Mouse (Mus musculus): ENCODE results near the gene Erich2. TPM values are rescaled to one million over a fixed set of nuclear protein-coding genes. Genes with fewer than 3 reads are reported as not detected.
A peak's percentile ranks its signal among the peaks of the same experiment; 100 is the strongest.

Gene Erich2
- total and polyA plus RNA-seq, 3 experiments, result 1.0 TPM; not detected in 2

GRCm38 (mm10) chr2:70551446-70551845, 42.8 kb downstream of the Erich2 start:
- DNase-seq, result no peak
- no peaks in the 10 kb centered on the region; the same call in 1 of the 2 replicates for H3K27me3 ChIP-seq (ENCODE audit: control insufficient read depth, insufficient read depth, low read length)
- H3K36me3 ChIP-seq (ENCODE audit: control insufficient read depth, insufficient read depth, low read length), result no peaks in the 10 kb centered on the region
- WGBS, result 74% methylated on average over 2 of the region's 2 CpGs
- TF ChIP-seq EP300 (IDR thresholded peaks at IDR 0.05; ENCODE audit: insufficient read depth, low read depth, low read length) (no peak), CTCF (IDR thresholded peaks at IDR 0.05) (no peak), POLR2A (IDR thresholded peaks at IDR 0.05; ENCODE audit: insufficient read depth, low read depth, low read length) (no peak)
- no peak overlapping the region for H3K9ac ChIP-seq (ENCODE audit: low read depth, low read length)
- H3K27ac ChIP-seq, result no peak overlapping the region
- no peak overlapping the region for H3K4me3 ChIP-seq
- H3K79me2 ChIP-seq (replicated peaks; ENCODE audit: control insufficient read depth, insufficient read depth, low read length), result no peaks in the 10 kb centered on the region
- intact Hi-C loops (cut with DNase I), result loop anchor here (10.0 kb wide), 1 partner anchor 277 kb away; no protein-coding TSS in a partner anchor
- H3K4me1 ChIP-seq (ENCODE audit: control insufficient read depth, insufficient read depth, low read length), result no peaks in the 10 kb centered on the region

- intact Hi-C loops (cut with DNase I), result loop anchor here (10.0 kb wide), 1 partner anchor 277 kb away; no protein-coding TSS in a partner anchor
- TF ChIP-seq CTCF (IDR thresholded peaks at IDR 0.05) (no peak), EP300 (IDR thresholded peaks at IDR 0.05; ENCODE audit: insufficient read depth, low read depth, low read length) (no peak), POLR2A (IDR thresholded peaks at IDR 0.05; ENCODE audit: insufficient read depth, low read depth, low read length) (no peak)
- no peaks in the 10 kb centered on the region for H3K36me3 ChIP-seq (ENCODE audit: control insufficient read depth, insufficient read depth, low read length)
- WGBS, result 71% methylated on average over 15 of the region's 15 CpGs
- no peaks in the 10 kb centered on the region; the same call in 1 of the 2 replicates for H3K27me3 ChIP-seq (ENCODE audit: control insufficient read depth, insufficient read depth, low read length)
- H3K27ac ChIP-seq, result no peak overlapping the region
- H3K4me1 ChIP-seq (ENCODE audit: control insufficient read depth, insufficient read depth, low read length), result no peaks in the 10 kb centered on the region
- no peak overlapping the region for H3K4me3 ChIP-seq
- no peak overlapping the region for H3K9ac ChIP-seq (ENCODE audit: low read depth, low read length)
- DNase-seq, result no peak
- H3K79me2 ChIP-seq (replicated peaks; ENCODE audit: control insufficient read depth, insufficient read depth, low read length), result no peaks in the 10 kb centered on the region
These were observed 43.5 kb downstream of the Erich2 start for GRCm38 (mm10) chr2:70552067-70552598.

- H3K4me3 ChIP-seq, result no peak within 1 kb of the TSS
- no peaks in the 10 kb centered on the region for H3K79me2 ChIP-seq (replicated peaks; ENCODE audit: control insufficient read depth, insufficient read depth, low read length)
- no peak for TF ChIP-seq POLR2A (IDR thresholded peaks at IDR 0.05; ENCODE audit: insufficient read depth, low read depth, low read length)
- TF ChIP-seq CTCF (IDR thresholded peaks at IDR 0.05), result no peak
- TF ChIP-seq EP300 (IDR thresholded peaks at IDR 0.05; ENCODE audit: insufficient read depth, low read depth, low read length), result no peak
- DNase-seq, result no peak
- H3K27me3 ChIP-seq (ENCODE audit: control insufficient read depth, insufficient read depth, low read length), result no peaks in the 10 kb centered on the region; the same call in 1 of the 2 replicates
- H3K27ac ChIP-seq, result no peak within 1 kb of the TSS
- H3K36me3 ChIP-seq (ENCODE audit: control insufficient read depth, insufficient read depth, low read length), result no peaks in the 10 kb centered on the region
- intact Hi-C loops (cut with DNase I), result loop anchor here (10.0 kb wide), 1 partner anchor 278 kb away; no protein-coding TSS in a partner anchor
- no peak within 1 kb of the TSS for H3K9ac ChIP-seq (ENCODE audit: low read depth, low read length)
- no peaks in the 10 kb centered on the region for H3K4me1 ChIP-seq (ENCODE audit: control insufficient read depth, insufficient read depth, low read length)
- WGBS, result 40% methylated on average over 4 of the region's 4 CpGs
These were observed 44.2 kb downstream of the Erich2 start, which contains the start of gene Gad1 for GRCm38 (mm10) chr2:70552772-70553171. TSS of gene Gad1 (plus strand) at chr2:70553072.

GRCm38 (mm10) chr2:70553826-70554225, 45.2 kb downstream of the Erich2 start:
- Histone ChIP-seq H3K4me3 (no peak overlapping the region), H3K4me1 (ENCODE audit: control insufficient read depth, insufficient read depth, low read length) (no peaks in the 10 kb centered on the region), H3K79me2 (replicated peaks; ENCODE audit: control insufficient read depth, insufficient read depth, low read length) (no peaks in the 10 kb centered on the region), H3K27me3 (ENCODE audit: control insufficient read depth, insufficient read depth, low read length) (no peaks in the 10 kb centered on the region; the same call in 1 of the 2 replicates), H3K36me3 (ENCODE audit: control insufficient read depth, insufficient read depth, low read length) (no peaks in the 10 kb centered on the region), H3K27ac (no peak overlapping the region), H3K9ac (ENCODE audit: low read depth, low read length) (no peak overlapping the region)
- 77% methylated on average over 3 of the region's 3 CpGs for WGBS
- no peak for DNase-seq
- intact Hi-C loops (cut with DNase I), result loop anchor here (10.0 kb wide), 1 partner anchor 279 kb away; no protein-coding TSS in a partner anchor
- TF ChIP-seq EP300 (IDR thresholded peaks at IDR 0.05; ENCODE audit: insufficient read depth, low read depth, low read length), result no peak
- 0 out of 2 replicates have a peak, but pooled peaks have one; percentile 7 for TF ChIP-seq CTCF (IDR thresholded peaks at IDR 0.05)
- TF ChIP-seq POLR2A (IDR thresholded peaks at IDR 0.05; ENCODE audit: insufficient read depth, low read depth, low read length), result no peak

GRCm38 (mm10) chr2:70558112-70558842, 49.7 kb downstream of the Erich2 start:
- TF ChIP-seq CTCF (IDR thresholded peaks at IDR 0.05) (peak; percentile 84), POLR2A (IDR thresholded peaks at IDR 0.05; ENCODE audit: insufficient read depth, low read depth, low read length) (no peak), EP300 (IDR thresholded peaks at IDR 0.05; ENCODE audit: insufficient read depth, low read depth, low read length) (no peak)
- 9% methylated on average over 17 of the region's 18 CpGs for WGBS
- Histone ChIP-seq H3K4me1 (ENCODE audit: control insufficient read depth, insufficient read depth, low read length) (no peaks in the 10 kb centered on the region), H3K4me3 (no peak overlapping the region), H3K36me3 (ENCODE audit: control insufficient read depth, insufficient read depth, low read length) (no peaks in the 10 kb centered on the region), H3K9ac (ENCODE audit: low read depth, low read length) (no peak overlapping the region), H3K27me3 (ENCODE audit: control insufficient read depth, insufficient read depth, low read length) (peaks cover 14% of the 10 kb centered on the region), H3K27ac (no peak overlapping the region), H3K79me2 (replicated peaks; ENCODE audit: control insufficient read depth, insufficient read depth, low read length) (no peaks in the 10 kb centered on the region)
- intact Hi-C loops (cut with DNase I), result loop anchor here (1.0 to 10.0 kb wide), 3 partner anchors 283 to 431 kb away; no protein-coding TSS in a partner anchor
- DNase-seq, result peak; percentile 51 to 59
